In the genomic region with DNA sequence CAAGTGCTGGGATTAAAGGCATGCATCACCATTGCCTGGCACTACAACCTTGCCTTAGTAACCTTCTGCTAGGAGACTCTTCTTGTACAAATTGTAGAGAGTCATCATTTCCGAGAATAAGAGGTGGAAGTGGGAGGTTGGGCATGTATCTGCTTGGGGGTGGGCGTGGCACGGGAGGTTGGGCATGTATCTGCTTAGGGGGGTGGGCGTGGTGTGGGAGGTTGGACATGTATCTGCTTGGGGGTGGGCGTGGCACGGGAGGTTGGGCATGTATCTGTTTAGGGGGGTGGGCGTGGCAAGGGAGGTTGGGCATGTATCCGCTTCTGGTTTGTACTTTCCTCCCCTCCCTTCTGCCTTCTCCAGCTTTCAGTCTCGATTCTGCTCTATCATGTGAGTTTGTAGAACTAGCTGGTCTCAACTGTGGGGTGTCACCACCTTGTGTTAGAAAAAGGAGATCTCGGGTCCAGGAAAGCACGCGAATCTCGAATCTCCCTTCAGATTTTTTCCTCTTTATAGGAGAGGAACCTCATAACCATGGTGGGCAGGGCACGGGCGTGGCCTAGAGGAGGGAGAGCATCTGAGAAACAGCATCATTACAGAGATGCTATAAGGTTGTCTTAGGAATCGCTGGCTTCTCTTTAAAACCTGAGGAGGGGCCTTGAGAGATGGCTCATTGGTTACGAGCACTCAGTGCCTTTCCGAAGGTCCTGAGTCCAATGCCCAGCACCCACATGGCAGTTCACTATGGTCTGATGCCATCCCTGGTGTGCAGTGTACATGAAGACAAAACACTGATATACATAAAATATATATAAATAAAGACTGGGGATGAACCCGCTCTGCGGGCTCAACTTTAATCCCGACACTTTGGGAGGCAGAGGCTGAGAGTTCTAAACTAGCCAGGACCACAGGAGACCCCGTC, we compare ENCODE assay signal across 8 mouse cellular contexts. TPM values are rescaled to one million over a fixed set of nuclear protein-coding genes. Genes with fewer than 3 reads are reported as not detected.
DNase-seq lines count a peak whose midpoint lies in the region; ATAC-seq lines count a peak whose summit lies in the region.

No protein-coding gene starts in this region.

- H3K27me3 ChIP-seq in intestine, embryonic 14.5 days (replicated peaks; ENCODE audit: control insufficient read depth, insufficient read depth, low read length): no peaks in the 10 kb centered on the region
- H3K27me3 ChIP-seq in limb, embryonic 15.5 days: no peaks in the 10 kb centered on the region
- no peaks in the 10 kb centered on the region for H3K27me3 ChIP-seq in midbrain, embryonic 15.5 days (replicated peaks)

- 2% methylated on average over 22 of the region's 22 CpGs for WGBS in intestine, embryonic 14.5 days
- 2% methylated on average over 22 of the region's 22 CpGs for WGBS in limb, embryonic 15.5 days
- 4% methylated on average over 22 of the region's 22 CpGs for WGBS in midbrain, embryonic 15.5 days

- intact Hi-C loops in gastrocnemius, postnatal 36 days (cut with DNase I): loop anchor here (5.0 kb wide), 1 partner anchor 56 kb away; no protein-coding TSS in a partner anchor

- no peaks in the 10 kb centered on the region for H3K9me3 ChIP-seq in intestine, embryonic 14.5 days (ENCODE audit: control insufficient read depth, low read length)
- H3K9me3 ChIP-seq in limb, embryonic 15.5 days: no peaks in the 10 kb centered on the region
- no peaks in the 10 kb centered on the region for H3K9me3 ChIP-seq in midbrain, embryonic 15.5 days

- H3K4me1 ChIP-seq in intestine, embryonic 14.5 days (replicated peaks; ENCODE audit: control insufficient read depth, insufficient read depth, low read length): peaks cover 14% of the 10 kb centered on the region
- peaks cover 10% of the 10 kb centered on the region for H3K4me1 ChIP-seq in limb, embryonic 15.5 days
- peaks cover 3% of the 10 kb centered on the region for H3K4me1 ChIP-seq in midbrain, embryonic 15.5 days

- DNase-seq in MN1 (ENCODE audit: low spot score): peak; percentile 84
- peak; percentile 75 for DNase-seq in c-Kit-positive CD71-positive TER-119-positive erythroid progenitor cells, embryonic 14.5 days (ENCODE audit: low spot score)
- peak; percentile 35 to 53 for DNase-seq in gastrocnemius, postnatal 36 days
- peak; percentile 73 for DNase-seq in intestine, embryonic 14.5 days (ENCODE audit: low spot score)
- DNase-seq in spleen, postnatal 10 days (ENCODE audit: low spot score in 2 of 2): peak; percentile 67 to 92
- DNase-seq in cerebellum, adult 9-11 months: no peak

- H3K36me3 ChIP-seq in intestine, embryonic 14.5 days (ENCODE audit: control insufficient read depth, insufficient read depth, low read length): no peaks in the 10 kb centered on the region
- H3K36me3 ChIP-seq in limb, embryonic 15.5 days: no peaks in the 10 kb centered on the region
- H3K36me3 ChIP-seq in midbrain, embryonic 15.5 days (replicated peaks): no peaks in the 10 kb centered on the region

- H3K4me3 ChIP-seq in intestine, embryonic 14.5 days (ENCODE audit: low read depth, low read length): peak overlapping the region; percentile 31
- H3K4me3 ChIP-seq in limb, embryonic 15.5 days: peak overlapping the region; percentile 35
- H3K4me3 ChIP-seq in midbrain, embryonic 15.5 days: peak overlapping the region; percentile 18

- peak overlapping the region; percentile 70 for H3K27ac ChIP-seq in intestine, embryonic 14.5 days (ENCODE audit: low read depth)
- peak overlapping the region; percentile 72 for H3K27ac ChIP-seq in limb, embryonic 15.5 days
- no peak overlapping the region for H3K27ac ChIP-seq in midbrain, embryonic 15.5 days

- peak overlapping the region; percentile 68 for H3K4me2 ChIP-seq in intestine, embryonic 14.5 days (ENCODE audit: low read length)
- peak overlapping the region; percentile 58 for H3K4me2 ChIP-seq in limb, embryonic 15.5 days
- peak overlapping the region; percentile 38 for H3K4me2 ChIP-seq in midbrain, embryonic 15.5 days

- ATAC-seq in intestine, embryonic 14.5 days (replicated peaks; ENCODE audit: low FRiP score, low TSS enrichment, low read depth): peak; percentile 36; the same call in 1 of the 2 replicates
- ATAC-seq in limb, embryonic 15.5 days (ENCODE audit: insufficient number of reproducible peaks, low FRiP score, low TSS enrichment, low read depth): peak; percentile 69; the same call in 1 of the 2 replicates
- ATAC-seq in midbrain, embryonic 15.5 days (replicated peaks): no peak

- peak overlapping the region; percentile 37 for H3K9ac ChIP-seq in intestine, embryonic 14.5 days (ENCODE audit: low read length)
- peak overlapping the region; percentile 14; the same call in 1 of the 2 replicates for H3K9ac ChIP-seq in limb, embryonic 15.5 days
- H3K9ac ChIP-seq in midbrain, embryonic 15.5 days: no peak overlapping the region

RNA-seq across cellular contexts. Expression of a gene that starts 5.8 kb away (rescaled TPM):
- total RNA-seq in gastrocnemius, postnatal 36 days (2021): 100 to 1,000 TPM; 167 to 174 TPM
- polyA plus RNA-seq in intestine, embryonic 14.5 days (2014; fragmentation: Nextera tagmentation; extraction: Ambion mirVana): 20.1 and 23.4 TPM in 2 replicates
- 16.4 and 17.0 TPM in 2 replicates for polyA plus RNA-seq in limb, embryonic 15.5 days (2015; fragmentation: Nextera tagmentation; extraction: Ambion mirVana)
- polyA plus RNA-seq in midbrain, embryonic 15.5 days (2015; fragmentation: Nextera tagmentation; extraction: Ambion mirVana): 10.9 and 11.4 TPM in 2 replicates

RNA-seq across cellular contexts. Expression of a gene that starts 11.7 kb away (rescaled TPM):
- 10 to 100 TPM; 69.6 to 70.4 TPM for total RNA-seq in gastrocnemius, postnatal 36 days (2021)
- polyA plus RNA-seq in intestine, embryonic 14.5 days (2014; fragmentation: Nextera tagmentation; extraction: Ambion mirVana): 302 and 314 TPM in 2 replicates
- 270 and 277 TPM in 2 replicates for polyA plus RNA-seq in limb, embryonic 15.5 days (2015; fragmentation: Nextera tagmentation; extraction: Ambion mirVana)
- polyA plus RNA-seq in midbrain, embryonic 15.5 days (2015; fragmentation: Nextera tagmentation; extraction: Ambion mirVana): 204 and 212 TPM in 2 replicates

RNA-seq across cellular contexts. Expression of a gene that starts 30.0 kb away (rescaled TPM):
- total RNA-seq in gastrocnemius, postnatal 36 days (2021): 10 to 100 TPM; 17.0 to 26.8 TPM
- 5.8 and 6.6 TPM in 2 replicates for polyA plus RNA-seq in intestine, embryonic 14.5 days (2014; fragmentation: Nextera tagmentation; extraction: Ambion mirVana)
- 4.5 and 5.7 TPM in 2 replicates for polyA plus RNA-seq in limb, embryonic 15.5 days (2015; fragmentation: Nextera tagmentation; extraction: Ambion mirVana)
- polyA plus RNA-seq in midbrain, embryonic 15.5 days (2015; fragmentation: Nextera tagmentation; extraction: Ambion mirVana): 7.0 and 7.1 TPM in 2 replicates
